Comparison of ENCODE assay signal across 8 mouse cellular contexts in the genomic region with DNA sequence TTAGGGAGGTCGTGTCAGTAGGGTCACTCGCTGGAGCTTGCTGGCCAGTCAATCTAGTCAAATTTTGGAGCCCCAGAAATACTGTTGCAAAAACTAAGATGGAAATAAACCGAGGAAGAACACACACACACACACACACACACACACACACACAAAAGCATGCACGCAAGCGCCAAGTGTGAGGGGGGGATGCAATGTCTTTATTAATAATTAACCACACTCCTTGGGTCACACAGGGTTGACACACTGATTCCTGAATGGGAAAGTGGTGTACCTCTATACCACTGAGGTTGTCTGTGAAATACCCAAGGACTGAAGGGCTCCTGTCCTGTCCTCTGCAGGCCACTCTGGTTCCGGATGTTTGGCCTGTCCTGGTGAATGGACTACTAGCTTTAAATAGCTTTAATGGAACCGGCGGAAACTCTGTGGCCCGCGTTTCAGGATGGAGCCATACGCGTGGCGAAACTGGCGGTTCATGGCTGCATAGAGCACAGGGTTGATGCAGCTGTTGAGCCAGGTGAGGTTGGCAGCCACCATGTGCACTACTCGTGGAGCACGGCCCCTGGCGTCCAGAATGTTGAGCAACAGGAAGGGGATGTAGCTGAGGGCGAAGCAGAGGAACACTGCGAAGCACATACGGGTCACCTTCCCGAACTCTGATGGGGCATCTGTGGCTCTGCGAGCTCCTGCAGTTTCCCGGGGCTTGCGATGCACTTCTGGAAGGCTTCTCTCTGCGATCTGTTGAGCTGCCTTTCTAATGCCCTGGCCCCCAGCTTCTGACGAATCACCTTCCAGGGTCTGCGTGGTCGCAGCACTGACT. TPM values are rescaled to one million over a fixed set of nuclear protein-coding genes. Genes with fewer than 3 reads are reported as not detected.
DNase-seq lines count a peak whose midpoint lies in the region; ATAC-seq and TF ChIP-seq lines count a peak whose summit lies in the region.

No protein-coding gene starts in this region.

- no peak for TF ChIP-seq POLR2A in thymus, adult 2 months (IDR thresholded peaks at IDR 0.05; ENCODE audit: control insufficient read depth, extremely low read depth, insufficient read depth, low read length, poor library complexity)

- peaks cover 11% of the 10 kb centered on the region for H3K4me1 ChIP-seq in thymus, adult 2 months (replicated peaks; ENCODE audit: control insufficient read depth, insufficient read depth, low read length)
- no peaks in the 10 kb centered on the region; the same call in 1 of the 2 replicates for H3K4me1 ChIP-seq in heart, postnatal 0 days (ENCODE audit: control insufficient read depth, insufficient read depth)
- H3K4me1 ChIP-seq in limb, embryonic 13.5 days: peaks cover 45% of the 10 kb centered on the region
- peaks cover 41% of the 10 kb centered on the region for H3K4me1 ChIP-seq in neural tube, embryonic 12.5 days

- peak; percentile 60 for DNase-seq in thymus, postnatal 0 days (ENCODE audit: low spot score)
- DNase-seq in thymus, adult 2 months: no peak
- peak; percentile 48 for DNase-seq in heart, postnatal 0 days (ENCODE audit: low spot score)
- no peak for DNase-seq in gastrocnemius, postnatal 36 days
- DNase-seq in frontal cortex, postnatal 10 days (ENCODE audit: low spot score in 2 of 2): no peak
- DNase-seq in urinary bladder, adult 18-20 months (ENCODE audit: low spot score in 2 of 2): no peak

- no peak overlapping the region for H3K27ac ChIP-seq in thymus, adult 2 months (ENCODE audit: control insufficient read depth, insufficient read depth, low read length)
- H3K27ac ChIP-seq in heart, postnatal 0 days (ENCODE audit: low read depth): no peak overlapping the region
- H3K27ac ChIP-seq in limb, embryonic 13.5 days: no peak overlapping the region
- no peak overlapping the region for H3K27ac ChIP-seq in neural tube, embryonic 12.5 days

- no peak for TF ChIP-seq CTCF in thymus, adult 2 months (IDR thresholded peaks at IDR 0.05; ENCODE audit: borderline replicate concordance, control insufficient read depth, extremely low read depth, insufficient read depth, low read length, poor library complexity)
- peak; percentile 43 for TF ChIP-seq CTCF in heart, postnatal 0 days (IDR thresholded peaks at IDR 0.05; ENCODE audit: low read depth)

- H3K36me3 ChIP-seq in thymus, adult 2 months (ENCODE audit: control insufficient read depth, insufficient read depth, low read length): no peaks in the 10 kb centered on the region
- H3K36me3 ChIP-seq in heart, postnatal 0 days (replicated peaks; ENCODE audit: control insufficient read depth, insufficient read depth, low read length): no peaks in the 10 kb centered on the region
- H3K36me3 ChIP-seq in limb, embryonic 13.5 days: no peaks in the 10 kb centered on the region
- H3K36me3 ChIP-seq in neural tube, embryonic 12.5 days: no peaks in the 10 kb centered on the region

- no peak overlapping the region for H3K4me3 ChIP-seq in thymus, adult 2 months (ENCODE audit: control insufficient read depth, insufficient read depth, low read length)
- H3K4me3 ChIP-seq in heart, postnatal 0 days (ENCODE audit: low read depth, low read length): no peak overlapping the region
- 0 out of 2 replicates have a peak overlapping the region, but pooled peaks have one; percentile 2 for H3K4me3 ChIP-seq in limb, embryonic 13.5 days
- no peak overlapping the region for H3K4me3 ChIP-seq in neural tube, embryonic 12.5 days

- 49% methylated on average over 28 of the region's 28 CpGs for WGBS in thymus, adult 2 months
- 39% methylated on average over 28 of the region's 28 CpGs for WGBS in heart, postnatal 0 days
- WGBS in limb, embryonic 13.5 days: 44% methylated on average over 28 of the region's 28 CpGs
- WGBS in neural tube, embryonic 12.5 days: 45% methylated on average over 28 of the region's 28 CpGs

- no peaks in the 10 kb centered on the region for H3K9me3 ChIP-seq in heart, postnatal 0 days (replicated peaks; ENCODE audit: control insufficient read depth, low read length)
- H3K9me3 ChIP-seq in limb, embryonic 13.5 days: no peaks in the 10 kb centered on the region
- no peaks in the 10 kb centered on the region for H3K9me3 ChIP-seq in neural tube, embryonic 12.5 days

- H3K9ac ChIP-seq in heart, postnatal 0 days (replicated peaks; ENCODE audit: low read depth, low read length): no peak overlapping the region
- H3K9ac ChIP-seq in limb, embryonic 13.5 days: peak overlapping the region; percentile 57
- peak overlapping the region; percentile 40; the same call in 1 of the 2 replicates for H3K9ac ChIP-seq in neural tube, embryonic 12.5 days

- H3K27me3 ChIP-seq in thymus, adult 2 months (ENCODE audit: control insufficient read depth, insufficient read depth, low read length): no peaks in the 10 kb centered on the region
- H3K27me3 ChIP-seq in heart, postnatal 0 days (ENCODE audit: control insufficient read depth, insufficient read depth, low read length): 0 out of 2 replicates have a peak, but pooled peaks cover 8% of the 10 kb centered on the region
- peaks cover 8% of the 10 kb centered on the region for H3K27me3 ChIP-seq in limb, embryonic 13.5 days
- H3K27me3 ChIP-seq in neural tube, embryonic 12.5 days (replicated peaks): peaks cover 3% of the 10 kb centered on the region; the same call in 1 of the 2 replicates

- ATAC-seq in heart, postnatal 0 days (ENCODE audit: insufficient read depth, low read depth): no peak
- ATAC-seq in limb, embryonic 13.5 days (ENCODE audit: low FRiP score, low read depth): no peak
- ATAC-seq in neural tube, embryonic 12.5 days (ENCODE audit: low FRiP score, low read depth): no peak

- H3K4me2 ChIP-seq in heart, postnatal 0 days (ENCODE audit: low read depth, low read length): peak overlapping the region; percentile 16; the same call in 1 of the 2 replicates
- H3K4me2 ChIP-seq in limb, embryonic 13.5 days (replicated peaks): peak overlapping the region; percentile 52
- H3K4me2 ChIP-seq in neural tube, embryonic 12.5 days (replicated peaks): peak overlapping the region; percentile 30

- intact Hi-C loops in gastrocnemius, postnatal 36 days (cut with DNase I): loop anchor here (2.0 to 5.0 kb wide), 2 partner anchors 57 to 101 kb away; no protein-coding TSS in a partner anchor

- no peak for TF ChIP-seq EP300 in heart, postnatal 0 days (IDR thresholded peaks at IDR 0.05; ENCODE audit: low read depth)

RNA-seq across cellular contexts. Expression of a gene that starts 2.1 kb away (rescaled TPM):
- 0.06 TPM in 1 of 2 replicates, not detected in the other for polyA plus RNA-seq in thymus, postnatal 0 days (2015; fragmentation: Nextera tagmentation; extraction: Ambion mirVana)
- 0.28 and 0.45 TPM in 2 replicates for polyA plus RNA-seq in thymus, adult 2 months (2012; rRNA removed)
- total RNA-seq in heart, postnatal 0 days (2014; rRNA removed; ENCODE audit: low replicate concordance): not detected in 2 replicates
- polyA plus RNA-seq in heart, postnatal 0 days (2015; fragmentation: Nextera tagmentation; extraction: Ambion mirVana): 0.10 TPM in 1 of 2 replicates, not detected in the other
- 0.34 and 0.41 TPM in 2 replicates for polyA plus RNA-seq in limb, embryonic 13.5 days (2015; fragmentation: Nextera tagmentation; extraction: Ambion mirVana)
- polyA plus RNA-seq in neural tube, embryonic 12.5 days (2016; fragmentation: Nextera tagmentation; extraction: Ambion mirVana): 0.25 and 0.29 TPM in 2 replicates
- total RNA-seq in gastrocnemius, postnatal 36 days (2021): not detected

RNA-seq across cellular contexts. Expression of a gene that starts 31.6 kb away (rescaled TPM):
- 5.0 and 6.0 TPM in 2 replicates for polyA plus RNA-seq in thymus, postnatal 0 days (2015; fragmentation: Nextera tagmentation; extraction: Ambion mirVana)
- polyA plus RNA-seq in thymus, adult 2 months (2012; rRNA removed): 18.6 and 20.7 TPM in 2 replicates
- total RNA-seq in heart, postnatal 0 days (2014; rRNA removed; ENCODE audit: low replicate concordance): 5.4 and 7.9 TPM in 2 replicates
- 4.5 and 5.5 TPM in 2 replicates for polyA plus RNA-seq in heart, postnatal 0 days (2015; fragmentation: Nextera tagmentation; extraction: Ambion mirVana)
- polyA plus RNA-seq in limb, embryonic 13.5 days (2015; fragmentation: Nextera tagmentation; extraction: Ambion mirVana): 11.7 and 13.1 TPM in 2 replicates
- 20.2 and 20.9 TPM in 2 replicates for polyA plus RNA-seq in neural tube, embryonic 12.5 days (2016; fragmentation: Nextera tagmentation; extraction: Ambion mirVana)
- total RNA-seq in gastrocnemius, postnatal 36 days (2021): 10 to 100 TPM in 1 of 2 experiments, 1 to 10 TPM in 1; 8.7 to 12.7 TPM

RNA-seq across cellular contexts. Expression of a gene that starts 35.8 kb away (rescaled TPM):
- 188 and 210 TPM in 2 replicates for polyA plus RNA-seq in thymus, postnatal 0 days (2015; fragmentation: Nextera tagmentation; extraction: Ambion mirVana)
- polyA plus RNA-seq in thymus, adult 2 months (2012; rRNA removed): 106 and 124 TPM in 2 replicates
- total RNA-seq in heart, postnatal 0 days (2014; rRNA removed; ENCODE audit: low replicate concordance): 109 and 117 TPM in 2 replicates
- 124 TPM in 2 replicates for polyA plus RNA-seq in heart, postnatal 0 days (2015; fragmentation: Nextera tagmentation; extraction: Ambion mirVana)
- 283 TPM in 2 replicates for polyA plus RNA-seq in limb, embryonic 13.5 days (2015; fragmentation: Nextera tagmentation; extraction: Ambion mirVana)
- 231 and 243 TPM in 2 replicates for polyA plus RNA-seq in neural tube, embryonic 12.5 days (2016; fragmentation: Nextera tagmentation; extraction: Ambion mirVana)
- total RNA-seq in gastrocnemius, postnatal 36 days (2021): 10 to 100 TPM; 33.4 to 34.6 TPM

RNA-seq across cellular contexts. Expression of a gene that starts 50.1 kb away (rescaled TPM):
- polyA plus RNA-seq in thymus, postnatal 0 days (2015; fragmentation: Nextera tagmentation; extraction: Ambion mirVana): 8.0 and 9.1 TPM in 2 replicates
- 4.9 and 7.3 TPM in 2 replicates for polyA plus RNA-seq in thymus, adult 2 months (2012; rRNA removed)
- 1.9 and 2.5 TPM in 2 replicates for total RNA-seq in heart, postnatal 0 days (2014; rRNA removed; ENCODE audit: low replicate concordance)
- 0.93 and 1.2 TPM in 2 replicates for polyA plus RNA-seq in heart, postnatal 0 days (2015; fragmentation: Nextera tagmentation; extraction: Ambion mirVana)
- 2.8 and 3.8 TPM in 2 replicates for polyA plus RNA-seq in limb, embryonic 13.5 days (2015; fragmentation: Nextera tagmentation; extraction: Ambion mirVana)
- polyA plus RNA-seq in neural tube, embryonic 12.5 days (2016; fragmentation: Nextera tagmentation; extraction: Ambion mirVana): 3.2 and 4.3 TPM in 2 replicates
- not detected for total RNA-seq in gastrocnemius, postnatal 36 days (2021)

RNA-seq across cellular contexts. Expression of a gene that starts 58.3 kb away (rescaled TPM):
- 9.6 and 10.5 TPM in 2 replicates for polyA plus RNA-seq in thymus, postnatal 0 days (2015; fragmentation: Nextera tagmentation; extraction: Ambion mirVana)
- 20.2 and 20.7 TPM in 2 replicates for polyA plus RNA-seq in thymus, adult 2 months (2012; rRNA removed)
- 83.3 and 85.4 TPM in 2 replicates for total RNA-seq in heart, postnatal 0 days (2014; rRNA removed; ENCODE audit: low replicate concordance)
- polyA plus RNA-seq in heart, postnatal 0 days (2015; fragmentation: Nextera tagmentation; extraction: Ambion mirVana): 44.3 and 47.5 TPM in 2 replicates
- polyA plus RNA-seq in limb, embryonic 13.5 days (2015; fragmentation: Nextera tagmentation; extraction: Ambion mirVana): 55.2 and 55.3 TPM in 2 replicates
- 19.1 and 19.9 TPM in 2 replicates for polyA plus RNA-seq in neural tube, embryonic 12.5 days (2016; fragmentation: Nextera tagmentation; extraction: Ambion mirVana)
- total RNA-seq in gastrocnemius, postnatal 36 days (2021): 1 to 10 TPM; 8.7 to 9.1 TPM

Comparison
In these comparisons a context has a peak if more than half of its experiments do, and no peak if none do; other contexts are left out.
1. DNase-seq: peak in thymus, postnatal 0 days (single experiment) and heart, postnatal 0 days (single experiment); none in thymus, adult 2 months (single experiment), gastrocnemius, postnatal 36 days (0 of 2), frontal cortex, postnatal 10 days (0 of 2) and urinary bladder, adult 18-20 months (0 of 2).
2. Peak in every context shown above with its lines, with median percentiles within 50 percentile points of each other: H3K4me2 ChIP-seq.